ENCODE assay signal across 8 mouse cellular contexts in the genomic region with DNA sequence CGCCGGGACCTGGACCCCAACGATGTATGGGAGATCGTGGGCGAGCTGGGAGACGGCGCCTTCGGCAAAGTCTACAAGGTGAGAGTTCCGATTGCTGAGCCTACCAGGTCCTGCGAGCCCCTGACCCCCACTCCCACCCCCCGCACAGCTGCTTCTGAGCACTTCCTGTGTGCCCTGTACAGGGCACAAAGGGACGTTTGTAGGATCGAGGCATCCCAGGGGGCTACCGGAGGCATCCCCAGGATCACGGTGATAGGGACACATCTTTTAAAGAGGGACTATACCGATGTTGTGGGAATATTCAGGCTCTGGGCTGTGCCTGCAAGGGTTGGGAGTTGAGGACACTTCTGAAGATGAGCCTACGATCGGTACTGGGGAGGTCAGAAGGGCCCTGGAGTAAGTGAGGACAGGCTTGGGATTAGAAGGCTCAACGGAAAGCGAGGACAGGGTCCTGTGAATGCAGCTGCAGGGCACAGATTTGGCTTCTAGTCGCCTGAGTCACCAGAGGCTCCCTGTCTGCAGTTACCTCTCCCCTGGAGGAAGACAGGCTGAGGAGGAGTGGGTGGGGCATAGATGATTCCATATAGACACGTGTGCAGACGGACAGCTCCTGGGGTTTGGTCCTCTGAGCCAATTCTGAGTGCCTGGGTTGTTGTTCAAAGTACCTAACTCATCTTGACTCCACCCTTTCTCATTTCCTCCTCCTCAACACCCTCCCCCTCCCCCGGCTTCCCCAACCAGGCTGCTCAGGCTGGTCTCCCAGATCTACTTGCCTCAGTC. TPM values are rescaled to one million over a fixed set of nuclear protein-coding genes. Genes with fewer than 3 reads are reported as not detected.
DNase-seq lines count a peak whose midpoint lies in the region; ATAC-seq and TF ChIP-seq lines count a peak whose summit lies in the region.

No protein-coding gene starts in this region.

- peak overlapping the region; percentile 17; the same call in 1 of the 2 replicates for H3K27ac ChIP-seq in heart, postnatal 0 days (ENCODE audit: low read depth)
- peak overlapping the region; percentile 78 for H3K27ac ChIP-seq in small intestine, adult 2 months (ENCODE audit: insufficient read depth, low read depth, low read length)

- no peak for TF ChIP-seq EP300 in heart, postnatal 0 days (IDR thresholded peaks at IDR 0.05; ENCODE audit: low read depth)

- no peaks in the 10 kb centered on the region for H3K36me3 ChIP-seq in heart, postnatal 0 days (replicated peaks; ENCODE audit: control insufficient read depth, insufficient read depth, low read length)
- H3K36me3 ChIP-seq in megakaryocyte, embryonic 14.5 days (replicated peaks; ENCODE audit: low read length), result peaks cover 35% of the 10 kb centered on the region
- no peaks in the 10 kb centered on the region for H3K36me3 ChIP-seq in small intestine, adult 2 months (ENCODE audit: control insufficient read depth, insufficient read depth, low read length)

- TF ChIP-seq CTCF in heart, postnatal 0 days (IDR thresholded peaks at IDR 0.05; ENCODE audit: low read depth), result no peak
- TF ChIP-seq CTCF in small intestine, adult 2 months (IDR thresholded peaks at IDR 0.05; ENCODE audit: extremely low read depth, insufficient read length, insufficient replicate concordance, low read depth, low read length), result no peak

- no peaks in the 10 kb centered on the region for H3K9me3 ChIP-seq in heart, postnatal 0 days (replicated peaks; ENCODE audit: control insufficient read depth, low read length)
- H3K9me3 ChIP-seq in megakaryocyte, embryonic 14.5 days, result no peaks in the 10 kb centered on the region

- H3K9ac ChIP-seq in heart, postnatal 0 days (replicated peaks; ENCODE audit: low read depth, low read length), result peak overlapping the region; percentile 49

- DNase-seq in 3134 (ENCODE audit: extremely low read depth, insufficient read length, low spot score), result peak; percentile 76
- peak; percentile 56 to 76 for DNase-seq in CD8-positive naive resting alpha-beta T cell, adult 2 months (ENCODE audit: low read depth in 2 of 2, low spot score in 2 of 2)
- DNase-seq in cerebellum, postnatal 36 days, result peak; percentile 39 to 47
- no peak for DNase-seq in heart, postnatal 0 days (ENCODE audit: low spot score)
- DNase-seq in left cerebral cortex, postnatal 10 days (ENCODE audit: extremely low spot score in 1 of 2, low spot score in 2 of 2), result peak; percentile 16 to 63
- DNase-seq in urinary bladder, postnatal 25 days (ENCODE audit: low spot score), result no peak

- 0 out of 2 replicates have a peak, but pooled peaks have one; percentile 2 for TF ChIP-seq POLR2A in small intestine, adult 2 months (IDR thresholded peaks at IDR 0.05; ENCODE audit: low read depth, low read length)

- intact Hi-C loops in left cerebral cortex, postnatal 10 days (cut with DNase I), result loop anchor here (5.0 kb wide), 1 partner anchor 54 kb away; no protein-coding TSS in a partner anchor

- WGBS in heart, postnatal 0 days, result 3% methylated on average over 24 of the region's 24 CpGs
- 2% methylated on average over 24 of the region's 24 CpGs for WGBS in small intestine, adult 2 months

- peak; percentile 7; the same call in 1 of the 2 replicates for ATAC-seq in heart, postnatal 0 days (ENCODE audit: insufficient read depth, low read depth)

- H3K27me3 ChIP-seq in heart, postnatal 0 days (ENCODE audit: control insufficient read depth, insufficient read depth, low read length), result no peaks in the 10 kb centered on the region
- no peaks in the 10 kb centered on the region for H3K27me3 ChIP-seq in megakaryocyte, embryonic 14.5 days (replicated peaks)
- H3K27me3 ChIP-seq in small intestine, adult 2 months (ENCODE audit: control insufficient read depth, insufficient read depth, low read length), result peaks cover 4% of the 10 kb centered on the region; the same call in 1 of the 2 replicates

- H3K4me1 ChIP-seq in heart, postnatal 0 days (ENCODE audit: control insufficient read depth, insufficient read depth), result peaks cover 14% of the 10 kb centered on the region
- H3K4me1 ChIP-seq in megakaryocyte, embryonic 14.5 days, result peaks cover 72% of the 10 kb centered on the region
- peaks cover 14% of the 10 kb centered on the region; the same call in 1 of the 2 replicates for H3K4me1 ChIP-seq in small intestine, adult 2 months (ENCODE audit: control insufficient read depth, insufficient read depth, insufficient read length, low read length)

- peak overlapping the region; percentile 73 for H3K4me3 ChIP-seq in heart, postnatal 0 days (ENCODE audit: low read depth, low read length)
- peak overlapping the region; percentile 97 for H3K4me3 ChIP-seq in megakaryocyte, embryonic 14.5 days (replicated peaks)
- peak overlapping the region; percentile 81 for H3K4me3 ChIP-seq in small intestine, adult 2 months (ENCODE audit: low read depth, low read length)

- peak overlapping the region; percentile 97 for H3K4me2 ChIP-seq in heart, postnatal 0 days (ENCODE audit: low read depth, low read length)

RNA-seq across cellular contexts. Expression of a gene that starts 0.6 kb away (rescaled TPM):
- 4.3 and 6.2 TPM in 2 replicates for total RNA-seq in heart, postnatal 0 days (2014; rRNA removed; ENCODE audit: low replicate concordance)
- 1.4 and 1.6 TPM in 2 replicates for polyA plus RNA-seq in heart, postnatal 0 days (2015; fragmentation: Nextera tagmentation; extraction: Ambion mirVana)
- 1 to 10 TPM; 6.4 to 7.5 TPM for total RNA-seq in left cerebral cortex, postnatal 10 days (2021)
- 21.6 and 28.3 TPM in 2 replicates for polyA plus RNA-seq in megakaryocyte, embryonic 14.5 days (2012; ENCODE audit: insufficient read depth, low replicate concordance)
- 12.7 and 49.4 TPM in 2 replicates for polyA plus RNA-seq in small intestine, adult 2 months (2012; rRNA removed)

RNA-seq across cellular contexts. Expression of a gene that starts 1.8 kb away (rescaled TPM):
- not detected in 2 replicates for total RNA-seq in heart, postnatal 0 days (2014; rRNA removed; ENCODE audit: low replicate concordance)
- polyA plus RNA-seq in heart, postnatal 0 days (2015; fragmentation: Nextera tagmentation; extraction: Ambion mirVana), result 0.18 and 0.26 TPM in 2 replicates
- total RNA-seq in left cerebral cortex, postnatal 10 days (2021), result not detected
- 0.38 TPM in 1 of 2 replicates, not detected in the other for polyA plus RNA-seq in megakaryocyte, embryonic 14.5 days (2012; ENCODE audit: insufficient read depth, low replicate concordance)
- not detected in 2 replicates for polyA plus RNA-seq in small intestine, adult 2 months (2012; rRNA removed)

Comparison
In these comparisons a context has a peak if more than half of its experiments do, and no peak if none do; other contexts are left out.
1. DNase-seq: peak in 3134 (single experiment), CD8-positive naive resting alpha-beta T cell, adult 2 months (2 of 2), cerebellum, postnatal 36 days (2 of 2) and left cerebral cortex, postnatal 10 days (2 of 2); none in heart, postnatal 0 days (single experiment) and urinary bladder, postnatal 25 days (single experiment).
2. Peak in every context shown above with its lines, with median percentiles within 50 percentile points of each other: H3K4me3 ChIP-seq.